Mouse (Mus musculus): Measurements from ENCODE around the gene Gm17542.

- TF ChIP-seq GATA1 (IDR thresholded peaks at IDR 0.05; ENCODE audit: low read length) (no peak), TAL1 (IDR thresholded peaks at IDR 0.05; ENCODE audit: low read length) (no peak)
These were observed 3.9 kb downstream of the Gm17542 start for GRCm38 (mm10) chr10:58713855-58714788.
